Mouse (Mus musculus): Measurements from ENCODE around the gene Nudt17.
"Not testable (repeated sequence)": the region's sequence is repeated elsewhere in the genome, so short reads cannot be mapped to it uniquely, and the experiment has no call there.

Nudt17 gene

GRCm38 (mm10) chr3:96707903-96708683 is at the start of gene Nudt17:
Nudt17 (minus strand) TSS chr3:96708562.
- peak; percentile 82 to 94 for DNase-seq (ENCODE audit: inconsistent age in 2 of 2, low spot score in 1 of 2)

DNA sequence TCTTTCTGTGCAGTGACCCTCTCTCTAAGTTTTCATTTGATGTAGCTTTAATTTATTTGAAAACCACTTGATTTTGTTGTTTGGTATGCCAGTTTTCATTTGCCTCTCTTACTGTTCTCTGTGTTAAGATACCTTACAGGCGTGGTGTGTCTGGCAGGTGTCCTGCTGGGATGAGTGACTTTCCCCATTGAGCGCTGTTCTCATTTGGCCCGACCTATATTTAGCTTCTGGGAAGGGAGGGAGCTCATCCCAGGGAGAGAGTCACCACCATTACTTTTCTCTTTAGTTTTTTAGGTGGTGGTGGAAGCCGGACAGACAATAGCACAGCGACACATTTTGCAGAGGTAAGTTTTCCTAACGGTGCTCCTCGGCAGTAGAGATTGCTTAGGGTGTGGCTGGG is 49.3 kb upstream of the Nudt17 start:
- no peak for DNase-seq (ENCODE audit: inconsistent age in 2 of 2, low spot score in 1 of 2)

- DNase-seq (ENCODE audit: inconsistent age in 2 of 2, low spot score in 1 of 2): no peak
Observed at GRCm38 (mm10) chr3:96755935-96756334, 47.6 kb upstream of the Nudt17 start.

GRCm38 (mm10) chr3:96746829-96747228 is 38.5 kb upstream of the Nudt17 start:
- no peak for DNase-seq (ENCODE audit: inconsistent age in 2 of 2, low spot score in 1 of 2)

GRCm38 (mm10) chr3:96744348-96744747 is 36.0 kb upstream of the Nudt17 start:
- DNase-seq (ENCODE audit: inconsistent age in 2 of 2, low spot score in 1 of 2): no peak

DNA sequence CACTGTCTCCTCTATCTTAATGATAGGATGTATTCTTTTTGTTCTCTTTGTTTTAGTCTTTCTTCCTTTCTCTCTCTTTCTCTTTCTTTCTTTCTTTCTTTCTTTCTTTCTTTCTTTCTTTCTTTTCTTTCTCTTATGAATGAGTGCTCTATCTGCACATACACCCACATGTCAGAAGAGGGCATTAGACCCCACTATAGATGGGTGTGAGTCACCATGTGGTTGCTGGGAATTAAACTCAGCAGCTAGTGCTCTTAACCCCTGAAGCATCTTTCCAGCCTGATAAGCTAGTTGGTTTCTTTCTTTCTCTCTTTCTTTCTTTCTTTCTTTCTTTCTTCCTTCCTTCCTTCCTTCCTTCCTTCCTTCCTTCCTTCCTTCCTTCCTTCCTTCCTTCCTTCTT is 31.9 kb upstream of the Nudt17 start:
- not testable (repeated sequence) for DNase-seq (ENCODE audit: inconsistent age in 2 of 2, low spot score in 1 of 2)

DNA sequence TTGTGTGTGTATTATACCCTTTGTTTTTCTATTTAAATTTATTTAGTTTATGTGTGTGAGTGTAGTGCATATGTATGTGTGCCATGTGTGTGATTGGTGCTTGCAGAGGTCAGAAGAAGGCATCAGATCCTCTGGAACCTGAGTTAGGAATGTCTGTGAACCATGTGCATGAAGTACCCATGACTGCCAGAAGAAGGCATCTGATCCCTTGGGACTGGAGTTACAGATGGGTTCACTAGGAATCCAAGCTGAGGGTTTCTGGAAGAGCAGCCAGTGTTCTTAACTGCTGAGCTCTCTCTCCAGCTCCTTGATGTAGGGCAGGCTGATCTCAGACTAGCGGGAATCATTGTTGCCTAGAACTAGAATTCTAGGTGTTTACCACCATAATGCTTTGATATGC is 29.6 kb upstream of the Nudt17 start:
- DNase-seq (ENCODE audit: inconsistent age in 2 of 2, low spot score in 1 of 2): no peak

GRCm38 (mm10) chr3:96737013-96737740 is 28.8 kb upstream of the Nudt17 start:
- DNase-seq (ENCODE audit: inconsistent age in 2 of 2, low spot score in 1 of 2): peak; percentile 58 to 61

- no peak for DNase-seq (ENCODE audit: inconsistent age in 2 of 2, low spot score in 1 of 2)
Observed at GRCm38 (mm10) chr3:96735200-96735599, 26.8 kb upstream of the Nudt17 start.

DNA sequence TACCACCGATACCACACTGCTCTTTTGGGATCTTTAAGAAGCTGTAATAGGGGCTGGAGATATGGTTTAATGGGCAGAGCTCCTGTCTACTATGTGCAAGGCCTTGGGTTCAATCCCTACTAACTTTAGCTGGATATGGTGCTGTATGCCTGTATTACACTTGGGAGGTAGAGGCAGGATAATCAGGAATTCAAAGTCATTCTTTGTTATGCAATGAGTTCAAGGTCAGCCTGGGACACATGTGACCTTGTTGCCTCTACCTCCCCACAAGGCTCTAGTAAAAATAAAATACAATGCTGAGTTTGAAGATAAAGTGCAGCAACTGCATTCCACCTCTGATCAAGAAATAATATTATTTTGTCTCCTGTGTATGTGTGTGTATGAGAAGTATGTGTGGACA is 25.6 kb upstream of the Nudt17 start:
- no peak for DNase-seq (ENCODE audit: inconsistent age in 2 of 2, low spot score in 1 of 2)

GRCm38 (mm10) chr3:96730785-96731184 is 22.4 kb upstream of the Nudt17 start:
- DNase-seq (ENCODE audit: inconsistent age in 2 of 2, low spot score in 1 of 2): no peak

GRCm38 (mm10) chr3:96729403-96729784 is 21.0 kb upstream of the Nudt17 start:
- peak in 1 of 2 experiments; percentile 49 for DNase-seq (ENCODE audit: inconsistent age in 2 of 2, low spot score in 1 of 2)

GRCm38 (mm10) chr3:96728634-96729402 is 20.5 kb upstream of the Nudt17 start:
- DNase-seq (ENCODE audit: inconsistent age in 2 of 2, low spot score in 1 of 2): peak in 1 of 2 experiments; percentile 62

- DNase-seq (ENCODE audit: inconsistent age in 2 of 2, low spot score in 1 of 2): peak in 1 of 2 experiments; percentile 84
Observed at GRCm38 (mm10) chr3:96727828-96728633, 19.7 kb upstream of the Nudt17 start.

DNA sequence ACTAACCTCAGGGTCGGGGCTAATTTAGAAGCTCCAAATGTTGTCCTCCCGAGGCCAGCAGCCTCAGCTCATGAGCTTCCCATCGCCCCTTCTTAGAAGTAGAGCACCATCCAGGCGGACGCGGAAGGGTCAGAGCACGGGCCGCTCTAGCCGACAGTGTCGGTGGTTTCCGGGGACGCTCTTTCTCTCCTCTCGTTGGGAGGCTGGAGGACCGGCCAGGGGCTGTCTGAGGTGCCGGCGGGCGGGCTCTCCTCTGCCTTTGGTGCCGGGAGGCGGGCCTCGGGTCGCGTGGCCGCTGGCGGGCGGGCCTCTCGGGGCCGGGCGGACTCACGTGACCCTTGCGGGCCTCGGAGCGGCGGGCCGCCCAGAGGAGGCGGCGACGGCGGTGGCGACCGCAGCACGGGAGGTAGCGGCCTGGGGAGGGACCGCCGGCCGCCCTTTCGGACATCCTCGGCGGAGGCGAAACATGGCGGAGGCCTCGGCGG is 19.0 kb upstream of the Nudt17 start, which contains the start of the genes Polr3c and Rnf115:
TSS of gene Polr3c (minus strand) at position 286 of the 485 bp plus-strand sequence.
TSS of gene Rnf115 (plus strand) at position 322 of the 485 bp plus-strand sequence.
- peak; percentile 99 for DNase-seq (ENCODE audit: inconsistent age in 2 of 2, low spot score in 1 of 2)

- peak; percentile 34 to 80 for DNase-seq (ENCODE audit: inconsistent age in 2 of 2, low spot score in 1 of 2)
Observed at GRCm38 (mm10) chr3:96719173-96719572, 10.8 kb upstream of the Nudt17 start.

GRCm38 (mm10) chr3:96715854-96716253 is 7.5 kb upstream of the Nudt17 start:
- no peak for DNase-seq (ENCODE audit: inconsistent age in 2 of 2, low spot score in 1 of 2)

DNA sequence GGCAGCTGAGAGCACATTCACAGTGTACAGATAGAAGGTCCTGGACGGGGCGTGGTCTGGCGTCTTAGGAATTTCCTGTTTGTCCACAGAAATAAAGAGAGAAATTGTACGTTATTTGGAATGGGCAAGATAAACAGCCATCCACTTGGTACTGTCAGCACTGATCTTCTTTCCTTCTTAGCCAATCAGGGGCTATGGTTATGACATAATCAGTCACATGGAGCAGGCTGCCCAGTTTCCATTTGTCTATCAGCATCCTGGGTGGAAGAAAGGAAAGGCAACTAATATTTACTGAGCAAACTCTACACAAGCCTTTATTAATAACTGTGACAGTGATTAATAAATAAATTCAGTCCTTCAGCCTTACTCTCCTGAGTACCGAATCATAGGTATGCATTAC is 5.9 kb upstream of the Nudt17 start:
- DNase-seq (ENCODE audit: inconsistent age in 2 of 2, low spot score in 1 of 2): no peak

DNA sequence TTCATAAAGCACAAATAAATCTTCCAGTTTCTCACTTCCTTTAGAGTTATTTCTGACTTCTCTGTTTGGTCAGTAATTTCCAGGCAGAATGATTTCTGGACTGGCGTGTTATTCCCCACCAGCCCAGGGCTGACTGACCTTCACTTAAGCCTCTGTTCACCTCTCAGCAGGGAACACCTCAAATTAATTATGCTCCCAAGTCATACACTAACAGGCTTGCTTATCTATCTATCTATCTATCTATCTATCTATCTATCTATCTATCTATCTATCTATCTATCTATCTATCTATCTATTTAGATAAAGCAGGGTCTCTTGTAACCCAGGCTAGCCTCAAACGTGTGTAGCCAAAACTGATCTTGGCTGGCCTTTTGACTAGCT is 312 bp upstream of the Nudt17 start:
- no peak for DNase-seq (ENCODE audit: inconsistent age in 2 of 2, low spot score in 1 of 2)

GRCm38 (mm10) chr3:96706984-96707383 is 1.4 kb downstream of the Nudt17 start:
- no peak for DNase-seq (ENCODE audit: inconsistent age in 2 of 2, low spot score in 1 of 2)

Data from adrenal gland, adult (tissue).